Mouse (Mus musculus) regulatory T cell (primary cell): ENCODE results near the gene Sptlc2.

Experiments used
- in situ Hi-C: fragments of 300-600 bp; cut with MboI, MseI; formaldehyde crosslinking; loops from one replicate; pipeline ENCODE4 v1.15.1; 2025; ENCODE audit warnings: high pct_unique_total_duplicates

Gene Sptlc2

GRCm38 (mm10) chr12:87394316-87394715 is 6.2 kb upstream of the Sptlc2 start:
- in situ Hi-C loops, result no loop called here

DNA sequence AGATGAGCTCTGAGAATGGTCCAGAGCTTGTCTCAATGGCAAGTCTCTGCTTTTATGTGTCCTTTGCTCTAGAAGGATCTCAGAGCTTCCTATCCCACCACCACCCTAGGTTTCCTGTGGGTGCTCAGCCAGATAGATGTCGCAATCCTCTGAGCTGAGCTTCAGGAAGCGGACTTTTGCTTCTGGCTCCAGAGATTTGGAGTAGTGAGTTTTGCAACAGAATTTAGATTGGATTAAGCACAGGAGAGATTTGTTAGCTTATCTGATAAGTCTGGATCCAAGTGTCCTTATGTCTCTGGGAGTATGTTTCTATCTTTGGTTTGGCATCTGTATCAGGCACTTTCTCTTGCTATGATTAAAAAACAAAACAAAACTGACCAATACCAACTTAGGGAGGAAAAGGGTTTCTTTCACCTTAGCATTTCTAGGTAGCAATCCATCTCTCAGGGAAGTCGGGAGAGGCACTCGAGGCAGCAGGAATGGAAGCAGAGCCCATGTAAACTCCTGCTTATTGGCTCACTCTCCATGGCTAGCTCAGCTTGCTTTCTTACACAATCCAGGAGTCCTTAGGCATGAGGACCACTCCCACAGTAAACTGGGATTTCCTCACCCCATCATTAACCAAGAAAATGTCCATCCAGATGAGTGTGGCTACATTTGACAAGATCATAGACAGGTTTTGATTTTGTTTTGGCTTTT is 5.4 kb upstream of the Sptlc2 start:
- in situ Hi-C loops, result no loop called here

GRCm38 (mm10) chr12:87391355-87391754 is 3.2 kb upstream of the Sptlc2 start:
- in situ Hi-C loops, result no loop called here

DNA sequence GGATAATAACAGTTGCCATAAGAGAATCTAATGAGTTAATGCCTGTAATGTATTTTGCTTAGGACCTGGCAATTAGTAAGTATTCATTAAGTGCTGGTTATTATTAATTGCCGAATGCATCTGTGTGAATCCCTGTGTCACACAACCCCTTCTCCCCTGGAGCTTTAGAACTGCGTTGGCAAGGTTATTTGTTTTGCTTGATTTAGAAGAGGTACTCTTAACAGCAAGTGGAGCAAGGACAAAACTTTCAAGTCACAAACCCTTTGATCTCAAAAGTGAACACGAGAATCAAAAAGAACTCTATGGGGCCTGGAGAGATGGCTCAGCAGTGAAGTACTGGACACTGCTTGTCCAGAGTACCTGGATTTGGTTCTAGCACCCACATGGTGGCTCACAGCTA is 1.1 kb upstream of the Sptlc2 start:
- in situ Hi-C loops, result no loop called here

- in situ Hi-C loops, result no loop called here
Observed at GRCm38 (mm10) chr12:87387171-87388121, 709 bp downstream of the Sptlc2 start.

- in situ Hi-C loops, result no loop called here
Observed at GRCm38 (mm10) chr12:87385051-87385450, 3.1 kb downstream of the Sptlc2 start.

- in situ Hi-C loops, result no loop called here
Observed at GRCm38 (mm10) chr12:87381380-87381682, 6.8 kb downstream of the Sptlc2 start.

DNA sequence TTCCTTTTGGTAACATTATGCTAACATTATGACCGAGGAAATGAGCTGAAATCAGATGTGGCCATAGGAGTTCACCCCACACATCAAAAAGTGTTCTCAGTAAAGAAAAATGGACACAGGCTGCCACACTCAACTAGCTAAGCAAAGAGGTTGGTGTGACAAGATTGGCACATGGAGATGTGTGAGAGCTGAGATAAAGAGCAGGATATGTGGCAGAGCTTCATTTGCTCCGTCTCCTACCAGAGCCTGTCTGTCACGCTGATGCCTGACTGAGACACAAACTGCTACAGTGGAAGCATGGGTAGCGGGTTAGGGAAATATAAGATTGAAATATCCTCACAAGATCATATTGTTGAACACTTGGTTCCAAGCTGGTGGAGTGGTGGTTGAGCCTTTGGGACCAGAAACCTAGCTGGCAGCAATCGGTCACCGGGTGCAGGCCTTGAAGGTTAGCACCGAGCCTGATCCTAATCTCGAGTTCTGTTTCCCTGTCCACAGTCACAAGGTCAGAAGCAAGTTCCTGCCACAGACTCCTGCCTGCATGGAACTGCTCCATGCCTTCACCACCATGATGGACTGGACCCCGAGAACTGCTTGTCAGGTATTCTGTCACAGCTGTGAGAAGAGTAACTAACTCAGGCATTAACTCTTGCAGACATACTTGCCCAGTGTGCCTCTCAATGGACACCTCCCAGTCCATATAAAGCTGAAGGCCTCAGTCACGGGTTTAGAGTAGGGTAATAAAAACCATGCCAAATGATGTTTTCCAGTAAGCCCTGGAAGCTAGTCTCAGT is 7.4 kb downstream of the Sptlc2 start:
- in situ Hi-C loops, result no loop called here

DNA sequence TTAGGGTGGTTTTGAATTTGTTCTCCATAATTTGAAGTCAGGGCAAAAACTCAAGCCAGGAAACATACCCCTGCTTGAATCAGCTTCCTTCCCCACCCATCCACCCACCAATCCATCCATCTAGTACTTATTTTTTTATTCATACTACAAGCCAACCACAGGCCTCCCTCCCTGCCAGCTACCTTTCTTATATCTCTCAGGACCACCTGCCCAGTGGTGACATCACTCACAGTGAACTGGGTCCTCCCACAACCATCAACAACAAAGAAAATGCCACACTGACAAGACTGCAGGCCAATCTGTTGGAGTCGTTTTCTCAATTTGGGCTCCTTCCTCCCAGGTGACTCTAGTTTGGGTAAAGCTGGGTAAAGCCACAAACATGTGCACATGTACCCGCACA is 8.7 kb downstream of the Sptlc2 start:
- in situ Hi-C loops, result no loop called here

DNA sequence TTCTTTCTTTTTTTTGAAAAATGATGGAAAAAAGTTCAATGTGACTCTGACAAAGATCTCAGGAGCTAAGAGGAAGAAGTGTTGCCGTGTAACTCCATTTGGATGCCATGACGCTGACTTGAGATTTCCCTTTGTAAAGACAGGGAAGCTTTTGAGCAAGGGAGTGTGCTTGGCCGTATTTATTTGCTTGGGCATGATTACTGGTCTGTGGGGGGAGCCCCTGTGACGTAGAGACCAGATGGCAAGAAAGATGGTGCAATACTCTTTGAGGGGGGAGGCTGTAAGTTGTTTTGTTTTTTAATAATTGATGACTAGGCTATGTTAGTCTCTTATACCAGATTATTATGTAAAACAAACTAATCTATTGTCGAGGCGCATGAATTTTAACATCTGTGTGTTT is 14.0 kb downstream of the Sptlc2 start:
- in situ Hi-C loops, result no loop called here

GRCm38 (mm10) chr12:87369319-87369718 is 18.8 kb downstream of the Sptlc2 start:
- in situ Hi-C loops, result no loop called here

DNA sequence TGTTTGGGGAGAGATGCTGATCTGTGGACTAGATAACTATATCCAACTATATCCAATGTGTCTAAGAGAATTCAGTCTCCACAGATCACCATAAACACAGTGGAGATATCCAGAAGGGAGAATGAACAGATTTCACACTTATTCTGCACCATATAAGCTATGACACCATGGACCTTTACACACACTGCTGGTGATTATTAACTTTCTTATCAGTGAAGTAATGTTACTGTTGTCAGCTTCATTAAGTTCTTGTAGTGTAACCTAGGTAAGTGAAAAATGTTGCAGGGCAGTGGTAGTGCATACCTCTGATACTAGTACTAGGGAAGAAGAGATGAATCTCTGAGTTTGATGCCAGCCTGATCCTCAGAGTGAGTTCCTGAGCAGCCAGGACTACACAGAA is 20.1 kb downstream of the Sptlc2 start:
- in situ Hi-C loops, result no loop called here

- in situ Hi-C loops, result no loop called here
Observed at GRCm38 (mm10) chr12:87365676-87366075, 22.5 kb downstream of the Sptlc2 start.

DNA sequence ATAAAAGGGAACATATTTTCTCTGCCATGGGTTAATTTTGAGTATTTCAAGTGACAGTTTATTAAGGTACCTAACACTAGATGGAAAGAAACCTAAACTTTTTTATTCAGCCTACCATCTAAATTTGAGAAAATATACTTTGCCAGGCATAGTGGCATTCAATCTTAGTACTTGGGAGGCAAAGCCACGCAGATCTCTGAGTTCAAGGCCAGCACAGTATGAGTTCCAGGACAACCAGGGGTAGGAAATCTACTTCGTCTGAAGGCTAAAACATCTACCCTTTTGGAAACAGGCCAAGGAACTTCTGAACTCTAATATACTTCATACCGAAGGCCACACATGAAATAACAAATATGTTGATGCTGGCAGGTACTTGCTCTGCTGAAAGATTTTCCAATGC is 26.0 kb downstream of the Sptlc2 start:
- in situ Hi-C loops, result no loop called here

- in situ Hi-C loops, result no loop called here
Observed at GRCm38 (mm10) chr12:87348029-87348428, 40.1 kb downstream of the Sptlc2 start.

GRCm38 (mm10) chr12:87347511-87347910 is 40.6 kb downstream of the Sptlc2 start:
- in situ Hi-C loops, result no loop called here

- in situ Hi-C loops, result no loop called here
Observed at GRCm38 (mm10) chr12:87343084-87343605, 45.0 kb downstream of the Sptlc2 start.

DNA sequence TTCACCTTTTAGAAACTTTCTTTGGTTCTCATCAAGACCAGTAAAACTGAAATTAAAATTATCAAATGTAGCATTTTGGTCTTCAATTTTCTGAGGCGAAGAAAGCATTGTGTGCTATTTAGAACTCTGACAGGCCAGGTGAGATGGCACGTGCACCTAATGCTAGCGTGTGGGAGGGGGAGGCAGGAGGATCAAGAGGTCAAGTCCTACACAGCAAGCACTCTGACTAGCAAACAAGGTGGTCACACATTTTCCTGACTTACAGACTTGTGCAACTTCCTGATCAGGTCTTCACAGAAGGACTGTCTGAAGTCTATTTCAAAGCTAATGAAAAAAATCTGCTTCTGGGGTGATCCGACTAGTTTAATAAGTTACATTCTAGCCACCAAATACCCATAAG is 50.1 kb downstream of the Sptlc2 start:
- in situ Hi-C loops, result no loop called here

DNA sequence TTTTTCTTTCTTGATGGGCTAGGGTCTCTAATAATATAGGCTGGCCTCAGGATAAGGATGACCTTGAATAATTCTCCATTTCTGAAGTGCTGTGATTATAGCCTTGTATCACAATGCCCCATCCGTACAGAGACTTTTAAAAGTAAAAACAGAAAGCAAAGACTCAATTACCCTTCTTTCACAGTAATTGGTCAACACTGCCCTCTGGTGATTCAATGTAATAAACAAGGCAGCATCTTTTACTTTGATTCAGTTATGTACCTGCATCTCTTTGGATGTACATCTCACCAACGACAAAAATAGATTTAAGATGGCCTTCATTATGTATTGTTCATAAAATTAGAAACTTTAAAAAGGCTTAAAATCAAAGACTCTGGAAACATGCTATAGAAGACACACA is 53.3 kb downstream of the Sptlc2 start:
- in situ Hi-C loops, result no loop called here

DNA sequence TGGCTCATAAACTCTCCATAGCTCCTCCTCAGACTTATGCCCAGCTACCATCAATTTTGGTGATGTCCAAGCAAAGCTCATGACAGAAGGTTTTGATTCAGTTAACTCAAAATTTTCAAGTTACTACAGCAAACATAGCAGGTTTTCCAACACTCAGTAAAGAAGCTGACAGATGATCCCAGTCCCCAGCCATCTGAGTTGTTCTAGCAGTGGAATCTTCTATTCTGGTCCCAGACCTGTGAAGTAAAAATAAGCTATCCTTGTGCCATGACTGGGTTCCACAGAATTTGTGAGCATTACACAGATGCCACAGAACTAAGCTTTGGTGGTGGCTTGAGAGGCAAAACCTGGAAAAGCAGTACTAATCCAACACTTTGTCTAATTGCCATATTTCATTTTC is 54.4 kb downstream of the Sptlc2 start:
- in situ Hi-C loops, result no loop called here

DNA sequence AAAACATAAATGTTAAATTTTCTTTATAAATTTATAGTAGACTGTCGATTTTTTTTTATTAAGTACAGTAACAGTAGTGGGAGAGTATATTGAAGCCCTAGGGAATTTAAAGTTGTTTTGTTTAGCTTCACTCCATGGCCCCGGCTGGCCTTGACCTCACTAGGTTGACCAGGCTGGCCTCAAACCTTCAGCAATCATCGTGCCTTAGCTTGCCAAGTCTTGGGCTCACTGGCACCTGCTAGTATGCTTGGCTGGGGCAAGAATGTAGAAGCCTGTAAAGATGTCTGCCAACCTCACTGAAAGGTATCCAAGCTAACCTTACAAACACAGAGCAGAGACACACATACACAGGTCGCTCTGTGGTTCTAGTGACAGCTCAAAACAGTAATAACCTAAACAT is 55.6 kb downstream of the Sptlc2 start:
- in situ Hi-C loops, result no loop called here

- in situ Hi-C loops, result no loop called here
Observed at GRCm38 (mm10) chr12:87331908-87332307, 56.2 kb downstream of the Sptlc2 start.
